Mouse (Mus musculus): Measurements from ENCODE around the gene Reln. TPM values are rescaled to one million over a fixed set of nuclear protein-coding genes. Genes with fewer than 3 reads are reported as not detected.

Gene Reln
- polyA plus RNA-seq, 1 experiment = 0.04 TPM

DNA sequence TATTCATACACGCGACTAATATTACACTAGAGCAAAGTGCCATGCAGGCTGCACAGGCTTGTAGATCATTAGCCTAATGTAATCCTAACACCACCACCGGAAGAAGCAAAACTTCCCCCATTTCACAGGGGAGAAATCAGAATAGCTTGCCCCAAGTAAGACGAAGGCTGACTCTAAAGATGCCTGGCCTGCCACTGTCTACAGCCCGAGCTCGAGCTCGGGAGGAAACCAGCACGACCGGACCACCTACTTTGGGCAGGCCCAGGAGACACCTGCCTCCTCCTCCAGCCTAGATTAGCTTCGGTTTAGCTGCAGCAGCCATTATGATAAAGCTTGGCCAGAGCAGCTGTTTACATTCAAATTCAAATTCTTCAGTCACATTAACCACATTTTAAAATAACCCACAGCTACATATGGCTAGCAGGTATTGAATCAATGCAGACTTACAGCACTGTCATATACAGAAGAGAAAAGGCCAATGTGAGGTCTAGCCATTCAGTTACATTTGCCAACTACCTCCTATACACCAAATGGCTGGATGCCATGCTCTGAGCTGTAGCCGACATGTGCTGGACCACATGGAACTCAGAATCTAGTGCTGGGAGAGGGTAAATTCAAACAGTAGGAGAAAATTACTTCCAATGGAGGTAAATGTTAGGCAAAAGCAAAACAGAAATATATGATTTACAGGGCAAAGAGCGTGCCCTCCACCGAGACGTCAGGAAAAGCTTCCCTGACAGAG is 1.6 kb upstream of the Reln start:
- no peaks in the 10 kb centered on the region for H3K79me2 ChIP-seq (ENCODE audit: control insufficient read depth, insufficient read depth)
- peaks cover 17% of the 10 kb centered on the region for H3K27me3 ChIP-seq (ENCODE audit: control insufficient read depth, insufficient read depth, insufficient read length)
- no peaks in the 10 kb centered on the region for H3K36me3 ChIP-seq (ENCODE audit: control insufficient read depth, insufficient read depth)
- H3ac ChIP-seq (ENCODE audit: control insufficient read depth, insufficient read length) = no peak overlapping the region
- no peak for TF ChIP-seq REST (IDR thresholded peaks at IDR 0.05; ENCODE audit: insufficient read depth, insufficient read length)
- TF ChIP-seq POLR2A (IDR thresholded peaks at IDR 0.05; ENCODE audit: insufficient read length, low read depth) = no peak
- no peak for TF ChIP-seq MAX (IDR thresholded peaks at IDR 0.05; ENCODE audit: low read depth)
- no peak for TF ChIP-seq CEBPB (IDR thresholded peaks at IDR 0.05; ENCODE audit: insufficient read depth, poor library complexity, severe bottlenecking)
- no peak for TF ChIP-seq SRF (IDR thresholded peaks at IDR 0.05; ENCODE audit: control insufficient read depth, insufficient read length, low read depth)
- TF ChIP-seq TCF3 (IDR thresholded peaks at IDR 0.05; ENCODE audit: insufficient read length, low read depth) = no peak
- no peak for TF ChIP-seq USF1 (IDR thresholded peaks at IDR 0.05; ENCODE audit: low read depth)
- TF ChIP-seq E2F4 (IDR thresholded peaks at IDR 0.05; ENCODE audit: insufficient read depth) = no peak
- TF ChIP-seq MYOD1 (IDR thresholded peaks at IDR 0.05; ENCODE audit: control insufficient read depth in 1 of 3, insufficient read length in 2 of 3, low read depth in 2 of 3) = no peak
- TF ChIP-seq TCF12 (IDR thresholded peaks at IDR 0.05; ENCODE audit: insufficient read depth, poor library complexity, severe bottlenecking) = no peak
- H3K4me2 ChIP-seq (ENCODE audit: low read depth) = no peak overlapping the region
- no peak overlapping the region for H3K4me3 ChIP-seq

DNA sequence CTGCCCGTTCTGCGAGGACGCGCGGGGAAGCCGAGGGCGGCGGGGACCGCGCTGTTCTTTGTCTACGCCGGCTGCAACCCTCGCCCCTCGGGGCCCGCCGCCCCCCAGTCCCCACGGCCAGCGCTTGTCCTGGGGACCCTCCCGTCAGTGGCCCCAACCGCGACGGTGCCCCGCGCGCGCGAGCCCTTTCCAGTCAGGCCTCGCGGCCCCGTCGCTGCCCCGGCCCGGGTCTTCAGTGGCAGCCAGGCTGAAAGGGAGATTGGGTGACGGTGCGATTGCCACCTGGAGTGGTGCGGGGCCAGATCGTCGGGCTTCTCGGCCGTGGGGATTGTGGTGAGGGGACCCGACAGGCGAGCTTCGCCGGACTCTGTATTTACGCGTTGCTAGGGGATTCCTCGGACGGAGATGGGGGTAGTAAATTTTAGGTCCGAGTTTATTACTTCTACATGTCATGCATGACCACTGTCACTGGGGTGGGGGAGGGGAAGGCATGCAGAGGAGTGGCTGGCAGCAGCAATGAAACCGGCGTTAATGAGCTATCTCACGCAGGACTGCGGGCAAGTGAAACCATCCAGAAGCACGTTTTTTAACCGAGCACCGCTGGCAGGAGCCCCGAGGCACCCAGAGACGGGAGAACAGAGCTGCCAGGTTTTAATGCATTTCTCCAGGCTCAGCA is 612 bp upstream of the Reln start:
- H3K36me3 ChIP-seq (ENCODE audit: control insufficient read depth, insufficient read depth) = no peaks in the 10 kb centered on the region
- no peaks in the 10 kb centered on the region for H3K79me2 ChIP-seq (ENCODE audit: control insufficient read depth, insufficient read depth)
- H3ac ChIP-seq (ENCODE audit: control insufficient read depth, insufficient read length) = no peak overlapping the region
- peaks cover 17% of the 10 kb centered on the region for H3K27me3 ChIP-seq (ENCODE audit: control insufficient read depth, insufficient read depth, insufficient read length)
- TF ChIP-seq TCF12 (IDR thresholded peaks at IDR 0.05; ENCODE audit: insufficient read depth, poor library complexity, severe bottlenecking) (no peak), MYOD1 (IDR thresholded peaks at IDR 0.05; ENCODE audit: control insufficient read depth in 1 of 3, insufficient read length in 2 of 3, low read depth in 2 of 3) (no peak), MYOG (IDR thresholded peaks at IDR 0.05; ENCODE audit: control insufficient read depth in 1 of 3, insufficient read depth in 1 of 3, insufficient read length in 2 of 3, low read depth in 2 of 3) (no peak), USF1 (IDR thresholded peaks at IDR 0.05; ENCODE audit: low read depth) (no peak), MAX (IDR thresholded peaks at IDR 0.05; ENCODE audit: low read depth) (no peak), POLR2AphosphoS2 (IDR thresholded peaks at IDR 0.05; ENCODE audit: insufficient read length, low read depth) (no peak), TCF3 (IDR thresholded peaks at IDR 0.05; ENCODE audit: insufficient read length, low read depth) (no peak), REST (IDR thresholded peaks at IDR 0.05; ENCODE audit: insufficient read depth, insufficient read length) (no peak), CEBPB (IDR thresholded peaks at IDR 0.05; ENCODE audit: insufficient read depth, poor library complexity, severe bottlenecking) (no peak), E2F4 (IDR thresholded peaks at IDR 0.05; ENCODE audit: insufficient read depth) (no peak), POLR2A (IDR thresholded peaks at IDR 0.05; ENCODE audit: insufficient read length, low read depth) (no peak), SRF (IDR thresholded peaks at IDR 0.05; ENCODE audit: control insufficient read depth, insufficient read length, low read depth) (no peak)
- no peak overlapping the region for H3K4me3 ChIP-seq
- H3K4me2 ChIP-seq (ENCODE audit: low read depth) = no peak overlapping the region

DNA sequence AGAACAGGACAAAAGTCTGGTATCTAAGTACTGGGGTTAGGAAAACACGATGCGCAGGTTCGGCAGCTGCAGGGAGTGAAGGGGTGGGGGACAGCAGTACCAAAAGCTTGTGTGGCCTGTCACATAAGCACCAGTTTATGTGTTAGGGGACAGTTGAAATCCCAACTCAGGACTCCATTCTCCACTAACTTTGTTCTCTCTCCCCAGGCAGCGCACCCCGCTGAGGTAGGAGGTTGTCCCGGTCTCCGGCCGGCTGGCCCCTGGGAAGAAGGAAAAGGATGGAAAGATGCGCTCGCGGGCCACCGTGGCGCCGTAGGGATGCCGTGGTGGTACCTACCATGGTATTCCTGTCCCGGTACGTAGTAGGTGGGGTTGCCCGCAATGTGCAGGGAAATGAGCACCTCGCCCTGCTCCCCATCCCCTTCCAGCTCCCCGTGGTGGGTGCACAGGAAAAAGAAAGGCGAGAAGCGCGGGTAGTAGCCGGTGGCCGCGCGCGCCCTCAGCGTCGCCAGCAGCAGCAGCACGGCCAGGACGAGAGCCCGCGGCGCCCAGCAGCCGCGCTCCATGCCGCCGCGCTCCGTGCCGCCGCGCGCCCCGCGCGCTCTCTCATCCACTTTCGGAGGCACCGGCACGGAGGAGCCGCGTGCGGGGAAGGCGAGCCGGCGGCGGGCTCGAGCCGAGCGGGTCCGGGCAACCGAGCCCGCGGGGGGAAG is 503 bp downstream of the Reln start:
- Histone ChIP-seq H3K4me2 (ENCODE audit: low read depth) (no peak overlapping the region), H3ac (ENCODE audit: control insufficient read depth, insufficient read length) (no peak overlapping the region), H3K4me3 (no peak overlapping the region), H3K36me3 (ENCODE audit: control insufficient read depth, insufficient read depth) (no peaks in the 10 kb centered on the region), H3K79me2 (ENCODE audit: control insufficient read depth, insufficient read depth) (no peaks in the 10 kb centered on the region), H3K27me3 (ENCODE audit: control insufficient read depth, insufficient read depth, insufficient read length) (peaks cover 17% of the 10 kb centered on the region)
- TF ChIP-seq E2F4 (IDR thresholded peaks at IDR 0.05; ENCODE audit: insufficient read depth) = no peak
- no peak for TF ChIP-seq CEBPB (IDR thresholded peaks at IDR 0.05; ENCODE audit: insufficient read depth, poor library complexity, severe bottlenecking)
- TF ChIP-seq MYOD1 (IDR thresholded peaks at IDR 0.05; ENCODE audit: control insufficient read depth in 1 of 3, insufficient read length in 2 of 3, low read depth in 2 of 3) = no peak
- TF ChIP-seq REST (IDR thresholded peaks at IDR 0.05; ENCODE audit: insufficient read depth, insufficient read length) = no peak
- TF ChIP-seq USF1 (IDR thresholded peaks at IDR 0.05; ENCODE audit: low read depth) = no peak
- no peak for TF ChIP-seq TCF12 (IDR thresholded peaks at IDR 0.05; ENCODE audit: insufficient read depth, poor library complexity, severe bottlenecking)
- TF ChIP-seq POLR2A (IDR thresholded peaks at IDR 0.05; ENCODE audit: insufficient read length, low read depth) = no peak
- no peak for TF ChIP-seq POLR2AphosphoS2 (IDR thresholded peaks at IDR 0.05; ENCODE audit: insufficient read length, low read depth)
- no peak for TF ChIP-seq MAX (IDR thresholded peaks at IDR 0.05; ENCODE audit: low read depth)
- TF ChIP-seq SRF (IDR thresholded peaks at IDR 0.05; ENCODE audit: control insufficient read depth, insufficient read length, low read depth) = no peak
- no peak for TF ChIP-seq TCF3 (IDR thresholded peaks at IDR 0.05; ENCODE audit: insufficient read length, low read depth)
- TF ChIP-seq MYOG (IDR thresholded peaks at IDR 0.05; ENCODE audit: control insufficient read depth in 1 of 3, insufficient read depth in 1 of 3, insufficient read length in 2 of 3, low read depth in 2 of 3) = no peak

DNA sequence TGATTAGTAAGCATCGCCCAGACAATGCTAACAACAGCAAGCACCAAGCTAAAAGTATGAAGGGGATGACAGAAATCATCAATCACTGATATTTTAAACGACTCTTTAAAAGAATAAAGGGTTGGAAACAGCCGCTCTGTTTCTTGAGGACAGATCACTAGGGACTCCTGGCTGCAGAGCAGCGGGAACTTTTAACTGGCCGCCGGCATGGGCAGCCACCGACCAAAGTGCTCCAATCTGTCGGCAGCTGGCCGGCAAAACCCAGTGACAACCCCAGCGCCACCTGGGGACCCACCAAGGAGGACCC is 1.0 kb downstream of the Reln start:
- Histone ChIP-seq H3K79me2 (ENCODE audit: control insufficient read depth, insufficient read depth) (no peaks in the 10 kb centered on the region), H3K4me2 (ENCODE audit: low read depth) (no peak overlapping the region), H3ac (ENCODE audit: control insufficient read depth, insufficient read length) (no peak overlapping the region), H3K36me3 (ENCODE audit: control insufficient read depth, insufficient read depth) (no peaks in the 10 kb centered on the region), H3K4me3 (no peak overlapping the region), H3K27me3 (ENCODE audit: control insufficient read depth, insufficient read depth, insufficient read length) (peaks cover 17% of the 10 kb centered on the region)
- TF ChIP-seq POLR2A (IDR thresholded peaks at IDR 0.05; ENCODE audit: insufficient read length, low read depth) = no peak
